Mouse (Mus musculus) kidney, postnatal 0 days (tissue): ENCODE measurements around the gene Tnfsf9. TPM values are rescaled to one million over a fixed set of nuclear protein-coding genes. Genes with fewer than 3 reads are reported as not detected.

ENCODE experiments used
- ATAC-seq: fragments of 200-750 bp; cut with Nextera tagmentation; replicated peaks from 2 replicates; pipeline ENCODE4 v1.8.0; 2017; ENCODE audit warnings: low read depth, moderate number of reproducible peaks, moderate TSS enrichment, moderate library complexity; ENCODE audit not compliant: low FRiP score
- DNase-seq: peaks from one replicate; pipeline ENCODE4 v3.0.0-alpha.2; 2016; ENCODE audit warnings: low spot score
- H3K27ac ChIP-seq: fragments of 300-500 bp; sonication (generic); 2 replicates; pipeline ENCODE4 v1.5.1; 2014; ENCODE audit warnings: mild to moderate bottlenecking
- H3K27me3 ChIP-seq: fragments of 300-500 bp; sonication (generic); 2 replicates; pipeline ENCODE4 v1.6.1; 2014; ENCODE audit warnings: low read length, mixed read lengths; ENCODE audit not compliant: insufficient read depth
- H3K36me3 ChIP-seq: fragments of 300-500 bp; sonication (generic); 2 replicates; pipeline ENCODE4 v1.6.1; 2014; ENCODE audit warnings: low read length, mixed read lengths; ENCODE audit not compliant: insufficient read depth
- H3K4me1 ChIP-seq: fragments of 300-500 bp; sonication (generic); replicated peaks from 2 replicates; pipeline ENCODE4 v1.6.1; 2014; ENCODE audit warnings: antibody characterized with exemption, low read length, mixed read lengths; ENCODE audit not compliant: insufficient read depth
- H3K4me2 ChIP-seq: fragments of 300-500 bp; sonication (generic); 2 replicates; pipeline ENCODE4 v1.6.1; 2014; ENCODE audit warnings: mild to moderate bottlenecking, low read length, moderate library complexity, mixed read lengths
- H3K4me3 ChIP-seq: fragments of 300-500 bp; sonication (generic); replicated peaks from 2 replicates; pipeline ENCODE4 v1.5.1; 2014; ENCODE audit warnings: low read depth, low read length
- H3K9ac ChIP-seq: fragments of 300-500 bp; sonication (generic); 2 replicates; pipeline ENCODE4 v1.6.1; 2014; ENCODE audit warnings: low read depth, low read length
- H3K9me3 ChIP-seq: fragments of 300-500 bp; sonication (generic); replicated peaks from 2 replicates; pipeline ENCODE4 v1.6.1; 2016; ENCODE audit warnings: low read length, inconsistent platforms, mixed read lengths
- CTCF ChIP-seq: IDR thresholded peaks from 2 replicates; pipeline ENCODE4 v1.5.1; 2016; ENCODE audit warnings: antibody characterized with exemption, low read depth, mild to moderate bottlenecking, moderate library complexity
- WGBS: fragments of 180-500 bp; shearing (Covaris S2); extraction: QIAGEN DNeasy Blood & Tissue Kit; methylation state at CpG from one replicate; pipeline ENCODE4 v1.1.7; 2014; 5-methylcytosine and 5-hydroxymethylcytosine counted together
- polyA plus RNA-seq: library from polyadenylated mRNA; unstranded; fragments of >200 nt; fragmentation: Nextera tagmentation; extraction: Ambion mirVana; gene quantifications from 2 replicates; pipeline ENCODE4 v1.2.1, GENCODE M21; 2015

Gene Tnfsf9
- polyA plus RNA-seq, 1 experiment from 2014 or later: 6.1 TPM

GRCm38 (mm10) chr17:57153787-57154186 lies 48.7 kb downstream of the Tnfsf9 start:
- TF ChIP-seq CTCF: no peak
- Histone ChIP-seq H3K4me3 (no peak overlapping the region), H3K4me1 (0 out of 2 replicates have a peak, but pooled peaks cover 3% of the 10 kb centered on the region), H3K27me3 (peaks cover 11% of the 10 kb centered on the region; the same call in 1 of the 2 replicates), H3K4me2 (no peak overlapping the region), H3K9me3 (no peaks in the 10 kb centered on the region), H3K9ac (no peak overlapping the region), H3K27ac (no peak overlapping the region), H3K36me3 (no peaks in the 10 kb centered on the region)
- 81% methylated on average over 4 of the region's 4 CpGs for WGBS
- ATAC-seq: no peak
- DNase-seq: no peak

Other genes starting within 250 kb of the Tnfsf9 start
- gene Acsbg2, start 230.9 kb upstream of the Tnfsf9 start, polyA plus RNA-seq: not detected in 2 replicates
- 0.11 and 0.13 TPM in 2 replicates for gene 1700061G19Rik, start 229.8 kb upstream of the Tnfsf9 start, polyA plus RNA-seq
- gene Mllt1, start 169.9 kb upstream of the Tnfsf9 start, polyA plus RNA-seq: 27.4 and 29.1 TPM in 2 replicates
- gene Acer1, start 123.2 kb upstream of the Tnfsf9 start, polyA plus RNA-seq: not detected in 2 replicates
- 145 and 149 TPM in 2 replicates for gene Clpp, start 115.0 kb upstream of the Tnfsf9 start, polyA plus RNA-seq
- 61.2 and 65.7 TPM in 2 replicates for gene Alkbh7, start 108.0 kb upstream of the Tnfsf9 start, polyA plus RNA-seq
- gene Pspn, start 105.3 kb upstream of the Tnfsf9 start, polyA plus RNA-seq: 0.55 TPM in 1 of 2 replicates, not detected in the other
- gene Gtf2f1, start 94.0 kb upstream of the Tnfsf9 start, polyA plus RNA-seq: 46.7 and 50.3 TPM in 2 replicates
- 0.38 TPM in 1 of 2 replicates, not detected in the other for gene Gm17949, start 93.9 kb upstream of the Tnfsf9 start, polyA plus RNA-seq
- 35.6 and 36.2 TPM in 2 replicates for gene Khsrp, start 73.8 kb upstream of the Tnfsf9 start, polyA plus RNA-seq
- gene Slc25a41, start 63.7 kb upstream of the Tnfsf9 start, polyA plus RNA-seq: not detected in 2 replicates
- gene Crb3, start 46.2 kb upstream of the Tnfsf9 start, polyA plus RNA-seq: 82.4 and 90.9 TPM in 2 replicates
- gene Slc25a23, start 45.5 kb upstream of the Tnfsf9 start, polyA plus RNA-seq: 10.2 and 10.7 TPM in 2 replicates
- 4.2 and 5.1 TPM in 2 replicates for gene Dennd1c, start 26.8 kb upstream of the Tnfsf9 start, polyA plus RNA-seq
- gene Tubb4a, start 17.5 kb upstream of the Tnfsf9 start, polyA plus RNA-seq: 15.4 and 16.4 TPM in 2 replicates
- gene Cd70, start 44.5 kb downstream of the Tnfsf9 start, polyA plus RNA-seq: 0.28 TPM in 1 of 2 replicates, not detected in the other
- gene Tnfsf14, start 88.9 kb downstream of the Tnfsf9 start, polyA plus RNA-seq: 0.08 and 0.09 TPM in 2 replicates
- 2.0 and 2.9 TPM in 2 replicates for gene C3, start 122.8 kb downstream of the Tnfsf9 start, polyA plus RNA-seq
- 37.6 and 40.4 TPM in 2 replicates for gene Gpr108, start 143.1 kb downstream of the Tnfsf9 start, polyA plus RNA-seq
- 40.8 and 43.6 TPM in 2 replicates for gene Trip10, start 144.1 kb downstream of the Tnfsf9 start, polyA plus RNA-seq
- gene Vav1, start 173.8 kb downstream of the Tnfsf9 start, polyA plus RNA-seq: 0.87 and 1.1 TPM in 2 replicates